ENCODE assay signal across 30 mouse cellular contexts in the genomic region with DNA sequence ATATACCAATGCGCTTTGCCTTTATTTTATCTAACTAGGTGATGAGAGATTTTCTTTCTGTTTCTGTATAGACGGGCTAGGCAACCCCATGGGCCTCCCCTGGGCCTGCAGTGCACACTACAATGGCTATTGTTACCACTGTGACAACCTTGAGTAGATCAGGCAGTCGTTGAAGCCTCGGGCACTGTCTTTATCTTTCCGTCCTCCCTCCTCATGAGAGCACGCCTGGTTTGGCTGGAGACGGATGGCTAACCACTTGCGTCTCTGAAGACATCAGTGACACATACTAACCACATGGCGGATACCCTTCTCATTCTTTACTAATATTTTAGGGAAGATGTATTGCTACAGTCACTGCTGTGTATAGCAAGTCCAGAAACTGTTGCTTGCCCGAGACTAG.
DNase-seq lines count a peak whose midpoint lies in the region; ATAC-seq and TF ChIP-seq lines count a peak whose summit lies in the region.
"Had no signal": no experiment of that assay in that cellular context is flagged by ENCODE, and none has a peak within 500 bp of the region (broad histone marks: within the 10 kb centered on the region; RNA-seq: fewer than 3 reads in every experiment).

No protein-coding gene starts in this region.

- H3K9me3 ChIP-seq in hindbrain, embryonic 10.5 days = no peaks in the 10 kb centered on the region
- H3K9me3 ChIP-seq in hindbrain, embryonic 12.5 days (replicated peaks) = no peaks in the 10 kb centered on the region
- no peaks in the 10 kb centered on the region for H3K9me3 ChIP-seq in midbrain, embryonic 16.5 days (replicated peaks; ENCODE audit: control insufficient read depth, low read length, poor library complexity, severe bottlenecking)
- H3K9me3 ChIP-seq in midbrain, embryonic 14.5 days (ENCODE audit: control insufficient read depth, low read length) = no peaks in the 10 kb centered on the region
- H3K9me3 ChIP-seq: embryonic facial prominence, embryonic 10.5 days; embryonic facial prominence, embryonic 15.5 days; heart, embryonic 12.5 days; intestine, embryonic 15.5 days; midbrain, embryonic 15.5 days; neural tube, embryonic 12.5 days had no signal

- no peaks in the 10 kb centered on the region for H3K36me3 ChIP-seq in hindbrain, embryonic 10.5 days
- no peaks in the 10 kb centered on the region for H3K36me3 ChIP-seq in hindbrain, embryonic 12.5 days
- H3K36me3 ChIP-seq in midbrain, embryonic 16.5 days (ENCODE audit: control insufficient read depth, insufficient read depth, low read length) = no peaks in the 10 kb centered on the region
- H3K36me3 ChIP-seq in midbrain, embryonic 14.5 days (ENCODE audit: control insufficient read depth, insufficient read depth, low read length) = no peaks in the 10 kb centered on the region
- H3K36me3 ChIP-seq: embryonic facial prominence, embryonic 10.5 days; embryonic facial prominence, embryonic 15.5 days; heart, embryonic 12.5 days; intestine, embryonic 15.5 days; midbrain, embryonic 15.5 days; neural tube, embryonic 12.5 days had no signal

- no peak for TF ChIP-seq POLR2A in cortical plate, adult 2 months (IDR thresholded peaks at IDR 0.05; ENCODE audit: extremely low read depth, insufficient read depth, low read length)

- no peak overlapping the region for H3K4me2 ChIP-seq in hindbrain, embryonic 12.5 days (replicated peaks)
- H3K4me2 ChIP-seq in midbrain, embryonic 16.5 days (ENCODE audit: low read length) = no peak overlapping the region
- H3K4me2 ChIP-seq in midbrain, embryonic 14.5 days (ENCODE audit: low read length) = no peak overlapping the region
- H3K4me2 ChIP-seq: embryonic facial prominence, embryonic 15.5 days; heart, embryonic 12.5 days; intestine, embryonic 15.5 days; lung, embryonic 14.5 days; midbrain, embryonic 15.5 days; neural tube, embryonic 12.5 days had no signal

- 44% methylated on average over 10 of the region's 10 CpGs for WGBS in hindbrain, embryonic 10.5 days
- WGBS in hindbrain, embryonic 12.5 days = 43% methylated on average over 10 of the region's 10 CpGs
- 59% methylated on average over 10 of the region's 10 CpGs for WGBS in midbrain, embryonic 16.5 days
- 46% methylated on average over 10 of the region's 10 CpGs for WGBS in midbrain, embryonic 14.5 days

- H3K9ac ChIP-seq in hindbrain, embryonic 12.5 days = no peak overlapping the region
- no peak overlapping the region for H3K9ac ChIP-seq in midbrain, embryonic 16.5 days (ENCODE audit: low read depth, low read length)
- H3K9ac ChIP-seq in midbrain, embryonic 14.5 days (replicated peaks; ENCODE audit: low read length) = no peak overlapping the region
- H3K9ac ChIP-seq: embryonic facial prominence, embryonic 15.5 days; heart, embryonic 12.5 days; intestine, embryonic 15.5 days; liver, embryonic 14.5 days; lung, embryonic 14.5 days; midbrain, embryonic 15.5 days; neural tube, embryonic 12.5 days had no signal

- no peak overlapping the region for H3K4me3 ChIP-seq in hindbrain, embryonic 10.5 days
- H3K4me3 ChIP-seq in hindbrain, embryonic 12.5 days = no peak overlapping the region
- H3K4me3 ChIP-seq in midbrain, embryonic 16.5 days (ENCODE audit: low read depth, low read length) = no peak overlapping the region
- no peak overlapping the region for H3K4me3 ChIP-seq in midbrain, embryonic 14.5 days (replicated peaks; ENCODE audit: low read depth, low read length)
- no peak overlapping the region for H3K4me3 ChIP-seq in cortical plate, adult 2 months (ENCODE audit: insufficient read depth, low read length)
- H3K4me3 ChIP-seq: embryonic facial prominence, embryonic 10.5 days; embryonic facial prominence, embryonic 15.5 days; heart, embryonic 12.5 days; intestine, embryonic 15.5 days; midbrain, embryonic 15.5 days; myocyte; neural tube, embryonic 12.5 days had no signal

- no peak for TF ChIP-seq CTCF in cortical plate, adult 2 months (IDR thresholded peaks at IDR 0.05; ENCODE audit: extremely low read depth, insufficient read depth, low read length)

- peak; percentile 19 for DNase-seq in hindbrain, embryonic 10.5 days (ENCODE audit: low spot score)
- no peak for DNase-seq in midbrain, embryonic 14.5 days
- peak; percentile 45 to 54 for DNase-seq in B cell, adult 2 months
- no peak for DNase-seq in thymus, postnatal 14 days
- no peak for DNase-seq in adrenal gland, postnatal 14 days
- DNase-seq: adrenal gland, postnatal 25 days; cerebellum, adult 11-12 months; cerebellum, postnatal 10 days; gastrocnemius, postnatal 14 days; heart, postnatal 14 days; kidney, postnatal 36 days; layer of hippocampus, postnatal 36 days; liver; lung, embryonic 14.5 days; thymus, adult 18-20 months; thymus, postnatal 4 days had no signal

- no peak for ATAC-seq in hindbrain, embryonic 12.5 days (ENCODE audit: low FRiP score)
- 0 out of 2 replicates have a peak, but pooled peaks have one; percentile 39 for ATAC-seq in midbrain, embryonic 16.5 days
- ATAC-seq in midbrain, embryonic 14.5 days (ENCODE audit: low FRiP score, low TSS enrichment) = no peak
- ATAC-seq: forebrain, embryonic 14.5 days; hindbrain, postnatal 0 days; intestine, embryonic 15.5 days; midbrain, embryonic 15.5 days had no signal

- H3K27me3 ChIP-seq in hindbrain, embryonic 10.5 days (ENCODE audit: insufficient read depth, poor library complexity, severe bottlenecking) = peaks cover 59% of the 10 kb centered on the region
- H3K27me3 ChIP-seq in hindbrain, embryonic 12.5 days = peaks cover 15% of the 10 kb centered on the region; the same call in 1 of the 2 replicates
- no peaks in the 10 kb centered on the region for H3K27me3 ChIP-seq in midbrain, embryonic 16.5 days (ENCODE audit: control insufficient read depth, insufficient read depth, low read depth, low read length)
- no peaks in the 10 kb centered on the region for H3K27me3 ChIP-seq in midbrain, embryonic 14.5 days (ENCODE audit: control insufficient read depth, insufficient read depth, low read length)
- H3K27me3 ChIP-seq: CH12.LX; embryonic facial prominence, embryonic 15.5 days; heart, embryonic 12.5 days; intestine, embryonic 15.5 days; midbrain, embryonic 15.5 days had no signal

- H3K4me1 ChIP-seq in hindbrain, embryonic 10.5 days (replicated peaks) = peaks cover 50% of the 10 kb centered on the region
- H3K4me1 ChIP-seq in hindbrain, embryonic 12.5 days = peaks cover 23% of the 10 kb centered on the region
- H3K4me1 ChIP-seq in midbrain, embryonic 16.5 days (ENCODE audit: control insufficient read depth, insufficient read depth, low read length) = peaks cover 19% of the 10 kb centered on the region
- H3K4me1 ChIP-seq in midbrain, embryonic 14.5 days (ENCODE audit: control insufficient read depth, insufficient read depth, low read length) = peaks cover 5% of the 10 kb centered on the region; the same call in 1 of the 2 replicates
- peaks cover 12% of the 10 kb centered on the region for H3K4me1 ChIP-seq in cortical plate, adult 2 months (ENCODE audit: control insufficient read depth, insufficient read depth, low read length)

- H3K27ac ChIP-seq in hindbrain, embryonic 10.5 days = peak overlapping the region; percentile 41; the same call in 1 of the 2 replicates
- H3K27ac ChIP-seq in hindbrain, embryonic 12.5 days = no peak overlapping the region
- no peak overlapping the region for H3K27ac ChIP-seq in midbrain, embryonic 16.5 days (ENCODE audit: low read length)
- H3K27ac ChIP-seq in midbrain, embryonic 14.5 days (replicated peaks; ENCODE audit: low read depth, low read length) = no peak overlapping the region
- H3K27ac ChIP-seq in cortical plate, adult 2 months (ENCODE audit: insufficient read depth, low read length) = 0 out of 2 replicates have a peak overlapping the region, but pooled peaks have one; percentile 38
- H3K27ac ChIP-seq: embryonic facial prominence, embryonic 10.5 days; embryonic facial prominence, embryonic 15.5 days; hindbrain, postnatal 0 days; intestine, embryonic 15.5 days; liver, embryonic 14.5 days; midbrain, embryonic 15.5 days; neural tube, embryonic 12.5 days had no signal

Comparison
In these comparisons a context has a peak if more than half of its experiments do, and no peak if none do; other contexts are left out.
1. H3K27ac ChIP-seq: peak in hindbrain, embryonic 10.5 days (single experiment) and cortical plate, adult 2 months (single experiment); none in hindbrain, embryonic 12.5 days (single experiment), midbrain, embryonic 16.5 days (single experiment) and midbrain, embryonic 14.5 days (single experiment).
2. DNase-seq: peak in hindbrain, embryonic 10.5 days (single experiment) and B cell, adult 2 months (2 of 2); none in midbrain, embryonic 14.5 days (single experiment), thymus, postnatal 14 days (single experiment) and adrenal gland, postnatal 14 days (single experiment).